Mouse (Mus musculus) adrenal gland, adult 10 weeks (tissue): ENCODE results near the gene Tmem222. TPM values are rescaled to one million over a fixed set of nuclear protein-coding genes. Genes with fewer than 3 reads are reported as not detected.

Experiments used
- polyA plus RNA-seq: library from polyadenylated mRNA; stranded (reverse); fragments of 350-450 nt; fragmentation: Illumina TruSeq; extraction: RNeasy Lipid Tissue Mini Kit (QIAGEN cat#74804); gene quantifications from one replicate; pipeline ENCODE4 v1.2.3, GENCODE M21; 2014; ENCODE audit warnings: low read depth, low replicate concordance

Gene Tmem222
- 2.5 TPM for polyA plus RNA-seq

DNA sequence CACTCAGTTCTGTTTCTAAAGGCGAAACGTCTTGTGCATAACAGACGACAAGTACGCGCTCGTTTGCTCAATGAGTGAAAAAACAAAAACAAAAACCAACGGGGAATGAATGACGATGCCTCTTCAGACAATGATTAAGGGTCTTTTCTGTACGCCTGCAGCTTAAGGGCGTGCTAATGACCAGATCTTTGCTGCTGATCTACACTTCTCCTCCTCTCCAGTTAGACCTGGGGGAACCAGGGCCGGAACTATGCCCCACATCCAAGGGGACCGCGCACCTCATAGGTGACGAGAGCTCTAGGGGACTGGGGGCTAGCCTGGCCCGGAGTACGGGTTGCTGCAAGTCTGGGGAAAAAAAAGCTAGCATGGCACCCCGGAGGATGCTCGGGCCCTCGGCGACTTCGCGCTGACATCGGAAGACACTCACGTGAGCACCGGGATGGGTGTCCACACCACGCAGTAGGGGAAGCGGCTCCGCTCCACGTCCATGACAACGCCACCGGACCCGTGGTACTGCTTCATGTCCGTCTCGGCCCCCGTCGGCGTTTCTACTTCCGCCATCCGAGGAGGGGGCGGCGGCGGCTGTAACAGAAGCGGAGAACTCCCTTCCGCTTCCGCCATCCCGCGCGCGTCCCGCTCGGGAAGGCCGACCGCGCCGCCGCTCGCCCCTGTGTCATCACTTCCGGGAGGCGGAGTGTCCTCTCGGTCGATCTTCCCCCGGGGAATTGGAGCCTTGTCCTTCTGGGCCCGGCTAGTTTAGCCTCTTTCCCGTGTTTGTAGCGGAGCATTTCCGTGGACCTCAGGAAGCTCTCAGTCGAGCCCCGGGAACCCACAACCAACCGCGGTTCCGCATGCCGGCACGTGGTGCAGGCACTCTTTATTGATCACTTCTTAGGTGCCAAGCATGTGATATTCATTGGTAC is at the start of gene Tmem222:
Gene Tmem222 (minus strand): TSS at position 689 of the 923 bp plus-strand sequence.

DNA sequence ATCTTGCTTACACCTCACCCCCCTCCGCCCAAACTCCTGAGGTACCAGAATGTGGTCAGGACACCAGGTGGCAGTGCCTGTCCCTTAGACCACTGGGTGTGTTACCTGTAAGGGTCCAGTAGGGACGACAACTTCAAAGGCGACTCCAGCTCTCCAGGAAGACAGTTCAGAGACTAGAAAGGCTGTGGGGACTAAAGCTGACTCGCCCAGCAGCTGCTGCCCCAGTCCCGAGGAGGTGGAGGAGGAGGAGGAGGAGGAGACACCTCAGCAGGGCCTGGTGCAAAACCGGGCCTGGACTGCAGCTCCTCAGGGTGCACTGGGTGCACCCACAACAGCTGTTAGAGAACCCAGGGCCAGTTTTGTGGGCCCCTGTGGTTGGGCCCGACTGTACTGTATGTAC is 14.7 kb downstream of the Tmem222 start, which contains the start of gene Sytl1:
Gene Sytl1 (minus strand): TSS at position 232 of the 400 bp plus-strand sequence.

DNA sequence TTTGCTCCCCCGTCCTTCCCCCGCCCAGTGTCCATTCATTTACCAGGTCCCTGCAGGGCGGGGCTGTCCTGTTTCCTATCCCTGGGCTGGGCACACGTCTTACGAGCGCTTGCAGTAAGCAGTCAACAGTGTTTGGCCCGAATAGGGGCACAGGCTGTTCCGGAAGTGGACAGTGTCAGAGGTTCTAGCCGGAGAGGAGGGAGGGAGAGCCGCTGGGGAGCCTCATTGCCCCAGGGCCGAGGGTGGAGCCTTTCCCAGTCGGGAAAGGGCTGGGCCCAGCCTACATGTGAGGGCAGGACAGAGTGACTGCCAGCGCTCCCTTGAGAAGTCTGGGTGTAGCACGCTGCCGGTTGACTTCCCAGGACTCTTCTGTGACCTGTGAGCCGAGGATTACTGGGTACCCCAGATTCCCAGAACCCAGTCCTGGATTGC is 37.1 kb downstream of the Tmem222 start, which contains the start of gene Map3k6:
Gene Map3k6 (plus strand): TSS at position 329 of the 432 bp plus-strand sequence.

Other genes starting within 250 kb of the Tmem222 start
- 124 TPM for gene Wasf2, start 147.3 kb downstream of the Tmem222 start, polyA plus RNA-seq
- not detected for gene Cd164l2, start 65.7 kb downstream of the Tmem222 start, polyA plus RNA-seq
- gene Gpr3, start 65.3 kb downstream of the Tmem222 start, polyA plus RNA-seq, result not detected
- gene Map3k6, start 37.0 kb downstream of the Tmem222 start, polyA plus RNA-seq, result 1.0 TPM
- not detected for gene Sytl1, start 14.7 kb downstream of the Tmem222 start, polyA plus RNA-seq
- 2.6 TPM for gene Wdtc1, start 75.7 kb upstream of the Tmem222 start, polyA plus RNA-seq
- 3.6 TPM for gene Slc9a1, start 91.9 kb upstream of the Tmem222 start, polyA plus RNA-seq
- not detected for gene Tent5b, start 202.3 kb upstream of the Tmem222 start, polyA plus RNA-seq
- gene Trnp1, start 220.8 kb upstream of the Tmem222 start, polyA plus RNA-seq, result 0.52 TPM
- gene Kdf1, start 241.2 kb upstream of the Tmem222 start, polyA plus RNA-seq, result not detected